8 mouse cellular contexts compared by ENCODE assay signal in genomic region chr15:98153625-98154024, GRCm38 (mm10). TPM values are rescaled to one million over a fixed set of nuclear protein-coding genes. Genes with fewer than 3 reads are reported as not detected.
DNase-seq lines count a peak whose midpoint lies in the region; ATAC-seq and TF ChIP-seq lines count a peak whose summit lies in the region.

No protein-coding gene starts in this region.

- H3K4me1 ChIP-seq in heart, embryonic 10.5 days, result peaks cover 2% of the 10 kb centered on the region; the same call in 1 of the 2 replicates
- H3K4me1 ChIP-seq in ES-E14 (ENCODE audit: control insufficient read depth in 2 of 2, insufficient read depth in 2 of 2, low read length in 2 of 2, poor library complexity in 1 of 2), result peaks cover 0 to 4% of the 10 kb centered on the region in 2 experiments; a peak in 1 of 4 replicates
- no peaks in the 10 kb centered on the region for H3K4me1 ChIP-seq in embryonic facial prominence, embryonic 14.5 days (ENCODE audit: control insufficient read depth, insufficient read depth, low read length)

- H3K27ac ChIP-seq in heart, embryonic 10.5 days, result peak overlapping the region; percentile 62
- H3K27ac ChIP-seq in ES-E14 (ENCODE audit: insufficient read depth, low read depth, low read length, poor library complexity, severe bottlenecking), result no peak overlapping the region
- no peak overlapping the region for H3K27ac ChIP-seq in embryonic facial prominence, embryonic 14.5 days (replicated peaks; ENCODE audit: low read depth, low read length)

- H3K9me3 ChIP-seq in heart, embryonic 10.5 days, result no peaks in the 10 kb centered on the region
- H3K9me3 ChIP-seq in ES-E14 (ENCODE audit: control insufficient read depth, insufficient read depth, low read depth, low read length), result no peaks in the 10 kb centered on the region
- no peaks in the 10 kb centered on the region for H3K9me3 ChIP-seq in embryonic facial prominence, embryonic 14.5 days (ENCODE audit: control insufficient read depth, low read length)

- H3K4me3 ChIP-seq in heart, embryonic 10.5 days, result no peak overlapping the region
- no peak overlapping the region for H3K4me3 ChIP-seq in ES-E14 (ENCODE audit: insufficient read depth in 1 of 2, low read depth in 1 of 2, low read length in 2 of 2, poor library complexity in 1 of 2, severe bottlenecking in 1 of 2)
- no peak overlapping the region for H3K4me3 ChIP-seq in embryonic facial prominence, embryonic 14.5 days (ENCODE audit: low read depth, low read length)

- no peak overlapping the region for H3K4me2 ChIP-seq in embryonic facial prominence, embryonic 14.5 days (ENCODE audit: low read depth, low read length)

- no peak for DNase-seq in heart, embryonic 10.5 days (ENCODE audit: low spot score)
- DNase-seq in heart, postnatal 25 days (ENCODE audit: low spot score), result no peak
- DNase-seq in 3134 (ENCODE audit: extremely low read depth, insufficient read length, low spot score), result peak; percentile 51
- DNase-seq in ES-E14 (ENCODE audit: low read depth, low spot score), result no peak
- peak; percentile 85 for DNase-seq in embryonic facial prominence, embryonic 14.5 days (ENCODE audit: low spot score)
- no peak for DNase-seq in ovary, postnatal 10 days (ENCODE audit: low spot score)
- no peak for DNase-seq in left cerebral cortex, postnatal 14 days (ENCODE audit: low spot score in 2 of 2)

- H3K27me3 ChIP-seq in heart, embryonic 10.5 days (ENCODE audit: insufficient read depth, poor library complexity, severe bottlenecking), result no peaks in the 10 kb centered on the region
- H3K27me3 ChIP-seq in embryonic facial prominence, embryonic 14.5 days (replicated peaks; ENCODE audit: control insufficient read depth, insufficient read depth, low read length), result no peaks in the 10 kb centered on the region

- 39% methylated on average over 3 of the region's 3 CpGs for WGBS in heart, embryonic 10.5 days
- WGBS in embryonic facial prominence, embryonic 14.5 days, result 27% methylated on average over 3 of the region's 3 CpGs

- no peak overlapping the region; the same call in 1 of the 2 replicates for H3K9ac ChIP-seq in ES-E14 (ENCODE audit: insufficient read depth, low read depth, low read length, poor library complexity, severe bottlenecking)
- H3K9ac ChIP-seq in embryonic facial prominence, embryonic 14.5 days (ENCODE audit: low read depth, low read length), result no peak overlapping the region

- H3K36me3 ChIP-seq in heart, embryonic 10.5 days, result no peaks in the 10 kb centered on the region
- H3K36me3 ChIP-seq in ES-E14 (ENCODE audit: control insufficient read depth, insufficient read depth, low read length, poor library complexity, severe bottlenecking), result no peaks in the 10 kb centered on the region
- H3K36me3 ChIP-seq in embryonic facial prominence, embryonic 14.5 days (ENCODE audit: control insufficient read depth, insufficient read depth, low read length), result no peaks in the 10 kb centered on the region

- intact Hi-C loops in heart, postnatal 25 days (cut with DNase I), result loop anchor here (1.0 kb wide), 1 partner anchor 64 kb away; no protein-coding TSS in a partner anchor
- intact Hi-C loops in left cerebral cortex, postnatal 14 days (cut with DNase I), result loop anchor here (5.0 kb wide), 1 partner anchor 61 kb away; the partner anchor contains the start of genes Pfkm and Senp1

- in situ Hi-C loops in ES-E14 (cut with MboI; ENCODE audit: low sequenced_read_pairs in 2 of 2, unreplicated experiment in 2 of 2), result loop anchor here in 1 of 2 experiments (5.0 kb wide), 1 partner anchor 56 kb away; no protein-coding TSS in a partner anchor

- ATAC-seq in embryonic facial prominence, embryonic 14.5 days (ENCODE audit: low read depth), result 0 out of 2 replicates have a peak, but pooled peaks have one; percentile 30
- ATAC-seq in monocyte, adult 5-6 weeks (replicated peaks; ENCODE audit: insufficient number of reproducible peaks, low FRiP score, low TSS enrichment, poor library complexity, severe bottlenecking), result peak; percentile 56; the same call in 1 of the 2 replicates

TF ChIP-seq in ES-E14, 5 proteins besides CTCF, POLR2A, EP300 and RAD21:
- TF ChIP-seq MAFK (IDR thresholded peaks at IDR 0.05; ENCODE audit: insufficient read depth, low read depth, low read length) (no peak), ZC3H11A (IDR thresholded peaks at IDR 0.05; ENCODE audit: borderline replicate concordance, low read depth, low read length) (peak; percentile 47; the same call in 1 of the 2 replicates)

RNA-seq across cellular contexts. Expression of gene Asb8, which starts 11.8 kb away (rescaled TPM):
- polyA plus RNA-seq in heart, embryonic 10.5 days (2016; fragmentation: Nextera tagmentation; extraction: Ambion mirVana), result 54.9 and 77.1 TPM in 2 replicates
- 100 to 1,000 TPM; 102 to 106 TPM for total RNA-seq in heart, postnatal 25 days (2021)
- 9.0 and 12.5 TPM in 2 replicates for total RNA-seq in ES-E14 (2012; rRNA removed)
- 58.4 and 62.5 TPM in 2 replicates for polyA plus RNA-seq in embryonic facial prominence, embryonic 14.5 days (2014; fragmentation: Nextera tagmentation; extraction: Ambion mirVana)
- 21.4 to 28.3 TPM (median 21.7 TPM) in 3 replicates for total RNA-seq in monocyte, adult 5-6 weeks (2017)
- total RNA-seq in left cerebral cortex, postnatal 14 days (2021), result 10 to 100 TPM; 43.4 to 45.4 TPM

RNA-seq across cellular contexts. Expression of gene Ccdc184, which starts 13.3 kb away (rescaled TPM):
- 0.58 and 0.85 TPM in 2 replicates for polyA plus RNA-seq in heart, embryonic 10.5 days (2016; fragmentation: Nextera tagmentation; extraction: Ambion mirVana)
- under 1 TPM; 0.81 to 0.91 TPM for total RNA-seq in heart, postnatal 25 days (2021)
- 0.32 and 0.80 TPM in 2 replicates for total RNA-seq in ES-E14 (2012; rRNA removed)
- polyA plus RNA-seq in embryonic facial prominence, embryonic 14.5 days (2014; fragmentation: Nextera tagmentation; extraction: Ambion mirVana), result 2.0 and 2.5 TPM in 2 replicates
- not detected in 3 replicates for total RNA-seq in monocyte, adult 5-6 weeks (2017)
- total RNA-seq in left cerebral cortex, postnatal 14 days (2021), result 10 to 100 TPM; 28.3 TPM

RNA-seq across cellular contexts. Expression of gene Olfr288, which starts 41.7 kb away (rescaled TPM):
- not detected in 2 replicates for polyA plus RNA-seq in heart, embryonic 10.5 days (2016; fragmentation: Nextera tagmentation; extraction: Ambion mirVana)
- total RNA-seq in heart, postnatal 25 days (2021), result not detected
- total RNA-seq in ES-E14 (2012; rRNA removed), result not detected in 2 replicates
- polyA plus RNA-seq in embryonic facial prominence, embryonic 14.5 days (2014; fragmentation: Nextera tagmentation; extraction: Ambion mirVana), result not detected in 2 replicates
- not detected in 3 replicates for total RNA-seq in monocyte, adult 5-6 weeks (2017)
- total RNA-seq in left cerebral cortex, postnatal 14 days (2021), result not detected

Comparison
In these comparisons a context has a peak if more than half of its experiments do, and no peak if none do; other contexts are left out.
1. DNase-seq: peak in 3134 (single experiment) and embryonic facial prominence, embryonic 14.5 days (single experiment); none in heart, embryonic 10.5 days (single experiment), heart, postnatal 25 days (single experiment), ES-E14 (single experiment), ovary, postnatal 10 days (single experiment) and left cerebral cortex, postnatal 14 days (0 of 2).
2. RNA of gene Ccdc184, which starts 13.3 kb away (total RNA-seq): 28.3 TPM in left cerebral cortex, postnatal 14 days; 0.81 to 0.91 TPM in heart, postnatal 25 days, 0.32 to 0.80 TPM in ES-E14 and not detected in monocyte, adult 5-6 weeks; every median in the first group is over 10 times any median in the second.